Mouse (Mus musculus): ENCODE measurements around the gene Thoc5. TPM values are rescaled to one million over a fixed set of nuclear protein-coding genes. Genes with fewer than 3 reads are reported as not detected.
A peak's percentile ranks its signal among the peaks of the same experiment; 100 is the strongest.

The Thoc5 gene
- 53.5 and 57.0 TPM in 2 replicates for polyA plus RNA-seq (2015; fragmentation: Nextera tagmentation; extraction: Ambion mirVana)

DNA sequence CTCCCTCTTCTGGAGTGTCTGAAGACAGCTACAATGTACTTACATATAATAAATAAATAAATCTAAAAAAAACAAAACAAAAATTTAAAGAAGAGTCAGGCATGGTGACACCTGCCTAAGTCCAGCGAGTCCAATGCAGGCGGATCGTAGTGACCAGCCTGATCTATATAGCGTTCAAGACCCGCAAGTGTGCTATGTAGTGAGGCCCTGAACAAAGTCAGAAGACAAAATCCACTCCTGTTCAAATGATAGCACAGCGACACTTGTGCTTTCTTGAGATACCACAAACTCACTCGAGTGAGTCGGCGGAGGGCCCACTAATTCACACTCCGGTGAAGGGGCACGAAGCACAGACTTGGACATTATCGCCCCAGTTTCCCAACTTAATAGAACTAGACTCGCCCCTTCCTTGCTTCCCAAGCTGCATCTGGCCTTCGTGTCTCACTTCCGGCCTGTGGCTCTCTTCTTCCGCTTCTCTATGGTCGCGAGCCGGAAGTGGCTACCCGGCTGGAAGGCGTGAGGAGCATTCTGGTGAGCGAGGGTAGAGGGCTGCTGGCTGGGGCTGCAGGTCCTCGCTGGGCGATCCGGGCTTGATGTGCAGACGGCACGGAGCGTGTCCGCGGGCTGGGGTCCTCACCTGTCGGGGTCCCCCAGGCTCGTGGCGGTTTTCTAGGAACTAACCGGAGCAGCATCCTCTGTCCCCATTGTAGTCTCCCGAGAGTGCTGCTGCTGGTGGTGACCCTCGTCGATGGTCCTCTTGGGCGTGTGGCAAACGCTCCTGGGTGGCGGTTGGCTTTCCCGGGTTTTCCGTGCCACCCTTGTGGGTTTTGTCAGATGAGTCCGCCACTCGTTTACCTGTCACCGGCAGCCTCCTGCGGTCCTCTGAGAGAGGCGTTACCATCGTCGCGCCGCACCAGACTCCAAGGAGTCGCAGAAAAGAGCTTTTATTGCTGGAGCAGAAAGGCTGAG lies at the start of gene Thoc5:
Gene Thoc5, plus strand, starts transcription at position 473 of the 969 bp plus-strand sequence.
- H3K27me3 ChIP-seq: no peaks in the 10 kb centered on the region
- WGBS: 4% methylated on average over 52 of the region's 52 CpGs
- peak within 1 kb of the TSS; percentile 68 for H3K4me3 ChIP-seq
- peak within 1 kb of the TSS; percentile 81 for H3K27ac ChIP-seq (replicated peaks)
- H3K4me2 ChIP-seq: peak within 1 kb of the TSS; percentile 81
- H3K9ac ChIP-seq: peak within 1 kb of the TSS; percentile 84
- H3K4me1 ChIP-seq (replicated peaks): peaks cover 15% of the 10 kb centered on the region
- peaks cover 47% of the 10 kb centered on the region for H3K36me3 ChIP-seq
- no peaks in the 10 kb centered on the region for H3K9me3 ChIP-seq
- ATAC-seq (ENCODE audit: low read depth): peak; percentile 95

DNA sequence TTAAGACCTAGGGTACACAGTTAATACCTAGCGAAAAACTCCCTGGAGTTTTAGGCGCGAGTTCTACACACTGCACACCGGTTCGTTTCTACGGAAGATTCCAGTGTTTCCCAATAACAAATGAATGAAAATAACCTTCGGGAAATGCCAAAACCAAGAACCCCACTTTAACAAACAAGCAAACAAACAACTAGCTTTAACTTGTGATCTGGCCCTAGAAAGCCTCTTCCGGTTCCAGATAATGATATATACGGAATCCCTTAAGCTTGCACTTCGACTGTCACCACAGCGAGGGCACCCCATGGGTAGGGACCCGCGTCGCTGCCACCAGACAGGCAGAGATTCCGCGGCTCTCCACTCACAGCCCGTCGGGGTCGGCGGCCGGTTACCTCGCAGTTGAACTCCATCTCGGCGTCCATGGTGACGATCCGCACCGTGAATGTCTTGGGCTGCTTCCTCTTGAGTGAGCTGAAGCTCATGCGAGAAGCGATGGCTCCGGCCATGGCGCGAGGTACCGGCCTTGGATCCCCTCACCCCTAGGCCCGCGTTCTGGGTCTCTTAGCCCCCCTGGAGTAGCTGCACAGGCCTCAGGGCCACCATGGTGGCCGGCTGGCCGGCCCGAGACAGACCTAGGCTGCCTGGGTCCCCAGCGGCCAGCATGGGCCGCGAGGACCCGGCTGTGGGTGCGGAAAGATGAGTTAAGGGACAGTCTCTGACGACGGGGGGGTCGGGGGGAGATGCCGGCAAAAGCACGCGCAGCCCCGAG lies 46.5 kb upstream of the Thoc5 start:
- under 1% methylated on average over 50 of the region's 50 CpGs for WGBS

GRCm38 (mm10) chr11:4849258-4849943 lies 45.7 kb upstream of the Thoc5 start, which contains the start of gene Nf2:
TSS of gene Nf2 (minus strand) at chr11:4849536.
- WGBS: under 1% methylated on average over 60 of the region's 60 CpGs

More for the DNA sequence above, 46.5 kb upstream of the Thoc5 start:
- H3K4me3 ChIP-seq: peak overlapping the region; percentile 99
- peaks cover 26% of the 10 kb centered on the region for H3K4me1 ChIP-seq (replicated peaks)
- H3K9me3 ChIP-seq: no peaks in the 10 kb centered on the region
- peak overlapping the region; percentile 70 for H3K4me2 ChIP-seq
- H3K27me3 ChIP-seq: no peaks in the 10 kb centered on the region
- peak; percentile 77 for ATAC-seq (ENCODE audit: low read depth)
- H3K36me3 ChIP-seq: no peaks in the 10 kb centered on the region
- H3K27ac ChIP-seq (replicated peaks): peak overlapping the region; percentile 91
- peak overlapping the region; percentile 97 for H3K9ac ChIP-seq

DNA sequence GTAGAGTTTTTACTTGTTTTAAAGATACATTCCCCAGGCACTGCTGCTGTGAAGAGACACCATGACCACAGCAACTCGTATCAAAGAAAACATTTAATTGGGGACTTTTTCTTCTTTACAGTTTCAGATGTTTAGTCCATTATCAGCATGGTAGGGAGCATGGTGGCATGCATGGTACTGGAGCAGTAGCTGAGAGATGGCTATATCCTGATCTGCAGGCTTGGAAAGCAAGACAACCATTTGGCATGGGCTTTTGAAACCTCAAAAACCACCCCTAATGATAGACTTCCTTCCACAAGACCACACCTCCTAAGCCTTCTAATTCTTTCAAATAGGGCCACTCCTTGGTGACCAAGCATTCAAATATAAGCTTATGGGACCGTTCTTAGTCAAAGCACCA lies 44.7 kb upstream of the Thoc5 start:
- 93% methylated on average over 2 of the region's 2 CpGs for WGBS
- Histone ChIP-seq H3K36me3 (no peaks in the 10 kb centered on the region), H3K4me2 (no peak overlapping the region), H3K27me3 (no peaks in the 10 kb centered on the region), H3K27ac (replicated peaks) (no peak overlapping the region), H3K9me3 (no peaks in the 10 kb centered on the region), H3K4me3 (no peak overlapping the region), H3K4me1 (replicated peaks) (peaks cover 26% of the 10 kb centered on the region), H3K9ac (no peak overlapping the region)
- no peak for ATAC-seq (ENCODE audit: low read depth)

More at GRCm38 (mm10) chr11:4849258-4849943, 45.7 kb upstream of the Thoc5 start, which contains the start of gene Nf2:
- Histone ChIP-seq H3K9me3 (no peaks in the 10 kb centered on the region), H3K36me3 (no peaks in the 10 kb centered on the region), H3K4me1 (replicated peaks) (peaks cover 26% of the 10 kb centered on the region), H3K4me2 (peak within 1 kb of the TSS; percentile 70), H3K9ac (peak within 1 kb of the TSS; percentile 97), H3K27me3 (no peaks in the 10 kb centered on the region), H3K27ac (replicated peaks) (peak within 1 kb of the TSS; percentile 91), H3K4me3 (peak within 1 kb of the TSS; percentile 99)
- ATAC-seq (ENCODE audit: low read depth): peak; percentile 100

DNA sequence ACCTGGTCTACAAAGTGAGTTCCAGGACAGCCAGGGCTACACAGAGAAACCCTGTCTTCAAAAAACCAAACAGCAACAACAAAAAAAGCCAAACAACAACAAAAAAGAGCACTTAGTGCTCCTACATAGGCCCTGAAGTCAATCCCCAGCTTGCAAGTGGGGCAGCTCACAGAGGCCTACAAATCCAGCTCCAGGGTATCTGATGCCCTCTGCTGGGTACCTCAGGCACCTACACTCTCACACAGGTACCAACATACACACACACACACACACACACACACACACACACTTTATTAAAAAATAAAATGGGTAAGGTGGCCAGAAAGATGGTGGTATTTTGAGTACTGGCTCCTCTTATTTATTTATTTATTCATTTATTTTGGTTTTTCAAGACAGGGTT lies 42.1 kb upstream of the Thoc5 start:
- ATAC-seq (ENCODE audit: low read depth): no peak

DNA sequence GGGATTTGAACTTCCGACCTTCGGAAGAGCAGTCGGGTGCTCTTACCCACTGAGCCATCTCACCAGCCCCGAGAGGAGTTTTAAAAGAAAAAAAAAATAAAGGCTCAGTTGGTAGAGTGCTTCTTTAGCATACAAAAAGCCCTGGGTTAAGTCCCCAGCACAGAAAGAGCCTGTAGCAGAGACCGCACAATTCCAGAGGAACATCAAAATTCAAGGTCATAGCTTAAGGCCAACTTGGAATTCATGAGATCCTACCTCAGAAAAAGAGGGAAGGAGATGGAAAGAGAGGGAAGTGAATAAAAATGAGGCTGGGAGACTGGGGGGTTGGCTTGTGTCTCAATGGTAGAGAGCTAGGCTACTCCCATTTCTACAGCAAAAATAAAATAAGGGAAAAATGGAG lies 40.9 kb upstream of the Thoc5 start:
- Histone ChIP-seq H3K4me3 (no peak overlapping the region), H3K4me2 (no peak overlapping the region), H3K9ac (no peak overlapping the region), H3K4me1 (replicated peaks) (no peaks in the 10 kb centered on the region), H3K9me3 (no peaks in the 10 kb centered on the region), H3K36me3 (no peaks in the 10 kb centered on the region), H3K27me3 (no peaks in the 10 kb centered on the region), H3K27ac (replicated peaks) (no peak overlapping the region)
- WGBS: 89% methylated on average over 5 of the region's 5 CpGs
- no peak for ATAC-seq (ENCODE audit: low read depth)

More for the DNA sequence above, 42.1 kb upstream of the Thoc5 start:
- H3K27me3 ChIP-seq: no peaks in the 10 kb centered on the region
- no peak overlapping the region for H3K4me3 ChIP-seq
- no peak overlapping the region for H3K27ac ChIP-seq (replicated peaks)
- H3K9ac ChIP-seq: no peak overlapping the region
- peaks cover 6% of the 10 kb centered on the region for H3K4me1 ChIP-seq (replicated peaks)
- no peaks in the 10 kb centered on the region for H3K9me3 ChIP-seq
- H3K4me2 ChIP-seq: no peak overlapping the region
- no peaks in the 10 kb centered on the region for H3K36me3 ChIP-seq

GRCm38 (mm10) chr11:4858416-4858815 lies 36.7 kb upstream of the Thoc5 start:
- no peak for ATAC-seq (ENCODE audit: low read depth)
- Histone ChIP-seq H3K36me3 (no peaks in the 10 kb centered on the region), H3K9me3 (no peaks in the 10 kb centered on the region), H3K4me1 (replicated peaks) (no peaks in the 10 kb centered on the region), H3K9ac (no peak overlapping the region), H3K4me2 (no peak overlapping the region), H3K4me3 (no peak overlapping the region), H3K27ac (replicated peaks) (no peak overlapping the region), H3K27me3 (no peaks in the 10 kb centered on the region)
- WGBS: 62% methylated on average over 2 of the region's 2 CpGs

GRCm38 (mm10) chr11:4860986-4861385 lies 34.1 kb upstream of the Thoc5 start:
- no peak for ATAC-seq (ENCODE audit: low read depth)
- WGBS: 72% methylated on average over 1 of the region's 1 CpGs

GRCm38 (mm10) chr11:4861816-4862604 lies 33.1 kb upstream of the Thoc5 start:
- Histone ChIP-seq H3K27me3 (no peaks in the 10 kb centered on the region), H3K4me2 (no peak overlapping the region), H3K9me3 (no peaks in the 10 kb centered on the region), H3K27ac (replicated peaks) (no peak overlapping the region), H3K36me3 (no peaks in the 10 kb centered on the region), H3K4me3 (no peak overlapping the region), H3K9ac (no peak overlapping the region), H3K4me1 (replicated peaks) (no peaks in the 10 kb centered on the region)
- 46% methylated on average over 11 of the region's 11 CpGs for WGBS
- ATAC-seq (ENCODE audit: low read depth): no peak

More at GRCm38 (mm10) chr11:4860986-4861385, 34.1 kb upstream of the Thoc5 start:
- Histone ChIP-seq H3K27me3 (no peaks in the 10 kb centered on the region), H3K27ac (replicated peaks) (no peak overlapping the region), H3K4me3 (no peak overlapping the region), H3K36me3 (no peaks in the 10 kb centered on the region), H3K4me1 (replicated peaks) (no peaks in the 10 kb centered on the region), H3K9me3 (no peaks in the 10 kb centered on the region), H3K9ac (no peak overlapping the region), H3K4me2 (no peak overlapping the region)

- ATAC-seq (ENCODE audit: low read depth): no peak
- no peaks in the 10 kb centered on the region for H3K9me3 ChIP-seq
- H3K4me1 ChIP-seq (replicated peaks): no peaks in the 10 kb centered on the region
- no peak overlapping the region for H3K4me3 ChIP-seq
- no peak overlapping the region for H3K27ac ChIP-seq (replicated peaks)
- no peaks in the 10 kb centered on the region for H3K36me3 ChIP-seq
- 98% methylated on average over 1 of the region's 1 CpGs for WGBS
- H3K4me2 ChIP-seq: no peak overlapping the region
- H3K27me3 ChIP-seq: no peaks in the 10 kb centered on the region
- H3K9ac ChIP-seq: no peak overlapping the region
These were observed 32.4 kb upstream of the Thoc5 start for GRCm38 (mm10) chr11:4862730-4863129.

GRCm38 (mm10) chr11:4865645-4866251 lies 29.4 kb upstream of the Thoc5 start:
- H3K9me3 ChIP-seq: no peaks in the 10 kb centered on the region
- no peak overlapping the region for H3K4me2 ChIP-seq
- ATAC-seq (ENCODE audit: low read depth): no peak
- H3K4me3 ChIP-seq: no peak overlapping the region
- no peaks in the 10 kb centered on the region for H3K27me3 ChIP-seq
- 34% methylated on average over 10 of the region's 10 CpGs for WGBS
- H3K4me1 ChIP-seq (replicated peaks): no peaks in the 10 kb centered on the region
- no peaks in the 10 kb centered on the region for H3K36me3 ChIP-seq
- no peak overlapping the region for H3K9ac ChIP-seq
- no peak overlapping the region for H3K27ac ChIP-seq (replicated peaks)
